Mouse (Mus musculus) layer of hippocampus, postnatal 10 days (tissue): ENCODE results near the gene Gm17631. TPM values are rescaled to one million over a fixed set of nuclear protein-coding genes. Genes with fewer than 3 reads are reported as not detected.
"Not testable (repeated sequence)": the region's sequence is repeated elsewhere in the genome, so short reads cannot be mapped to it uniquely, and the experiment has no call there.

Source experiments
- DNase-seq, 2 experiments: peaks; one replicate each; pipeline ENCODE4 v3.0.0; 2021; ENCODE audit warnings: low spot score in 2 of 2
- long read RNA-seq: library from polyadenylated mRNA; stranded (forward); transcript quantifications from one replicate; pipeline ENCODE4 v2.0.0, GENCODE M21; 2023
- total RNA-seq, 2 experiments: library from RNA; stranded (reverse); gene quantifications; 2 replicates each; pipeline ENCODE4 v1.2.3; 2021

Gene Gm17631
- not detected for total RNA-seq
- long read RNA-seq: 0 reads

DNA sequence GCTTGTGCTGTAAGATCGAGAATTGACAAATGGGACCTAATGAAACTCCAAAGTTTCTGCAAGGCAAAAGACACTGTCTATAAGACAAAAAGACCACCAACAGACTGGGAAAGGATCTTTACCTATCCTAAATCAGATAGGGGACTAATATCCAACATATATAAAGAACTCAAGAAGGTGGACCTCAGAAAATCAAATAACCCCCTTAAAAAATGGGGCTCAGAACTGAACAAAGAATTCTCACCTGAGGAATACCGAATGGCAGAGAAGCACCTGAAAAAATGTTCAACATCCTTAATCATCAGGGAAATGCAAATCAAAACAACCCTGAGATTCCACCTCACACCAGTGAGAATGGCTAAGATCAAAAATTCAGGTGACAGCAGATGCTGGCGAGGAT, at the start of gene Gm17631:
TSS of gene Gm17631 (plus strand) at position 301 of the 400 bp plus-strand sequence.
- DNase-seq: not testable (repeated sequence)

- no peak for DNase-seq
Observed at GRCm38 (mm10) chr6:129817731-129818130, 44.7 kb upstream of the Gm17631 start.

DNA sequence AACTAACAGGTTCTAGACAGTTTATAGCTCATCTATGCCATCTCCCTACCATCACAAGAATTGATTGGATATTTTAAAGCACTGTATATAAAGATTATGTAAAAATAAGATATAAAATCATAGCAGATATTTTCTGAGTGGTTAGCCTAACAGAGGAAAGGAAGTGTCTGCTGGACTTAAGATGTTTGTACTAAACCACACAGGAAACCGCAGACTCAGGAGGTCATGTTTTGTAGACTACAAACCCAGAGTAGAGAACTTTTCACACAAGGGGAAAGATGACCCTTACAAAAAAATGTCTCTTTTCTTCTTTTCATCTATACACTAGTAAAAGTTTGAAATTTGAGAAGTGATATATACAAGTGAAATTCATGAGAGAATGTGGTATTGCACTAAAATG, 38.4 kb upstream of the Gm17631 start:
- DNase-seq: no peak

- DNase-seq: no peak
Observed at GRCm38 (mm10) chr6:129825559-129825958, 36.9 kb upstream of the Gm17631 start.

- DNase-seq: no peak
Observed at GRCm38 (mm10) chr6:129876549-129876948, 14.1 kb downstream of the Gm17631 start, which contains the start of gene Klra17. Gene Klra17 (minus strand): TSS chr6:129876672.

- no peak for DNase-seq
Observed at GRCm38 (mm10) chr6:129882525-129882924, 20.1 kb downstream of the Gm17631 start.

Other genes with a start within 250 kb of the Gm17631 start
- gene Klrk1, start 238.8 kb upstream of the Gm17631 start, total RNA-seq: not detected
- not detected for gene Klrc3, start 219.3 kb upstream of the Gm17631 start, total RNA-seq
- gene Klrc2, start 202.0 kb upstream of the Gm17631 start, total RNA-seq: not detected
- not detected for gene Klrc1, start 183.7 kb upstream of the Gm17631 start, total RNA-seq
- not detected for gene Klri1, start 145.5 kb upstream of the Gm17631 start, total RNA-seq
- gene Klri2, start 122.2 kb upstream of the Gm17631 start, total RNA-seq: not detected
- not detected for gene Gm156, start 78.4 kb upstream of the Gm17631 start, total RNA-seq
- not detected for gene Klra17, start 14.0 kb downstream of the Gm17631 start, total RNA-seq
- gene Klra5, start 55.0 kb downstream of the Gm17631 start, total RNA-seq: not detected
- not detected for gene Klra6, start 164.3 kb downstream of the Gm17631 start, total RNA-seq
- not detected for gene Klra4, start 204.6 kb downstream of the Gm17631 start, total RNA-seq